Mouse (Mus musculus) heart, embryonic 10.5 days (tissue): ENCODE results near the gene Rrp1. TPM values are rescaled to one million over a fixed set of nuclear protein-coding genes. Genes with fewer than 3 reads are reported as not detected.

Experiments used
- DNase-seq: peaks from one replicate; pipeline ENCODE4 v3.0.0-alpha.2; 2017; ENCODE audit warnings: low spot score
- H3K27ac ChIP-seq: fragments of 300-500 bp; sonication (generic); 2 replicates; pipeline ENCODE4 v1.5.1; 2016; ENCODE audit warnings: mild to moderate bottlenecking
- H3K27me3 ChIP-seq: fragments of 300-500 bp; sonication (generic); 2 replicates; pipeline ENCODE4 v1.6.1; 2016; ENCODE audit warnings: mild to moderate bottlenecking; ENCODE audit not compliant: poor library complexity, insufficient read depth, severe bottlenecking
- H3K36me3 ChIP-seq: fragments of 300-500 bp; sonication (generic); 2 replicates; pipeline ENCODE4 v1.6.1; 2016; ENCODE audit warnings: mild to moderate bottlenecking, moderate library complexity
- H3K4me1 ChIP-seq: fragments of 300-500 bp; sonication (generic); 2 replicates; pipeline ENCODE4 v1.6.1; 2016; ENCODE audit warnings: mild to moderate bottlenecking
- H3K4me3 ChIP-seq: fragments of 300-500 bp; sonication (generic); 2 replicates; pipeline ENCODE4 v1.5.1; 2016; ENCODE audit warnings: mild to moderate bottlenecking, moderate library complexity
- H3K9me3 ChIP-seq: fragments of 300-500 bp; sonication (generic); 2 replicates; pipeline ENCODE4 v1.6.1; 2016; ENCODE audit warnings: mild to moderate bottlenecking, moderate library complexity
- WGBS: fragments of 180-500 bp; shearing (Covaris S2); methylation state at CpG from one replicate; pipeline ENCODE4 v1.1.7; 2016; 5-methylcytosine and 5-hydroxymethylcytosine counted together
- polyA plus RNA-seq: library from polyadenylated mRNA; unstranded; fragments of >200 nt; fragmentation: Nextera tagmentation; extraction: Ambion mirVana; gene quantifications from 2 replicates; pipeline ENCODE4 v1.2.1, GENCODE M21; 2016

Gene Rrp1
- 271 and 283 TPM in 2 replicates for polyA plus RNA-seq

DNA sequence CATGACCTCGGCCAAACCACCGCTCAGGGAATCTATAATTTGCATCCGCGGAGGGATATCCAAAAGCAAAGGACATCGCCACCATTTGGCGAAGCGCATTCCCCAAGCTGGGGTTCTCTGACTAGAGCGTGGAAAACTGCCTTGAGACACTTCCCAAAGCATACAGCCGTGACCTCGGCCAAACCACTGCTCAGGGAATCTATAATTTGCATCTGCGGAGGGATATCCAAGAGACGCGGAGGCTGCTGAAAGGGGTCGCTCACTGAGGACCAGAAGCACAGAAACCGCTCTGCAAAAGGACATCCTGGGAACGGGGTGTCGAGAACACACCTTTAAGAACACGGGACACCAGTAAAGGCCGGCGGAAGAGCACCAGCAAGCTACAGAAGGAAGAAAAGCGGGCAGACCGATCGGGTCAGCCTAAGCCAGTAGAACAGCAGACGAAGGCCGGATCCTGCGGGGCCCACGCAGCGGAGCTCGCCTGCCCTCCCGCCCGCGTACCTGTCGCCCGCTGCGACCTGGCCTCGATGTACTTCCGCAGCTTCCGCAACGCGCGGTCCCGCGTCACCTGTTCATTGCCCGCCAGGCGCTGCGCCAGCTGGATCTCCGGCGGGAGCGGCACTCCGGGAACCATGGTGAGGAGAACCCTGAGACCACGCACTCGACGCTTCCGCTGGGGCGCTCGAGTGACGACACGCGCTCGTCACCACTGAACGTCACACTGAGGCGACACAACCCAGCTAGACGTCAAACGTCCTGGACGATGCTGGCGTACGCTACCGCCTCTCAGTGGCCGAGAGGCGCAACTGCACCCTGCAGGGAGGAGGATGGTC lies at the start of gene Rrp1:
Gene Rrp1 (minus strand): TSS at position 725 of the 833 bp plus-strand sequence.
- Histone ChIP-seq H3K4me3 (peak within 1 kb of the TSS; percentile 81), H3K27me3 (no peaks in the 10 kb centered on the region), H3K9me3 (no peaks in the 10 kb centered on the region), H3K27ac (peak within 1 kb of the TSS; percentile 93), H3K4me1 (peaks cover 14% of the 10 kb centered on the region; the same call in 1 of the 2 replicates), H3K36me3 (peaks cover 37% of the 10 kb centered on the region)
- WGBS = under 1% methylated on average over 70 of the region's 70 CpGs
- peak; percentile 96 for DNase-seq

DNA sequence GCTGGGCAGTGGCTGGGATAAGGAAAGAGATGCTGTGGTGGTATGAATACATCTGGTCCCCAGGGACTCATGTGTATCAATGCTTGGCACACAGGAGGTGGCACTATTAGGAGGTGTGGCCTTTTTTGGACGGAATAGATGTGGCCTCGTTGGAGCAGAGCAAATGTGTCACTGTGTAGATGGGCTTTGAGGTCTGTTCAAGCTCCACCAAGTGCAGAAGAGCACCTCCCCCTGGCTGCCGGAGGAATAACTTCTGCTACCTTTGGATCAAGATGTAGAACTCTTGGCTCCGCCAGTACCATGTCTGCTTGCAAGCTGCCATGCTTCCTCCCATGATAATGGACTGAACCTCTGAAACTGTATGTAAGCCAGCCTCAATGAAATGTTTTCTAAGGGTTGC lies 48.9 kb upstream of the Rrp1 start:
- H3K27me3 ChIP-seq = peaks cover 18% of the 10 kb centered on the region
- 74% methylated on average over 4 of the region's 4 CpGs for WGBS
- no peak overlapping the region for H3K27ac ChIP-seq
- H3K36me3 ChIP-seq = no peaks in the 10 kb centered on the region
- no peak for DNase-seq
- H3K4me3 ChIP-seq = no peak overlapping the region
- peaks cover 43% of the 10 kb centered on the region for H3K4me1 ChIP-seq
- no peaks in the 10 kb centered on the region for H3K9me3 ChIP-seq

DNA sequence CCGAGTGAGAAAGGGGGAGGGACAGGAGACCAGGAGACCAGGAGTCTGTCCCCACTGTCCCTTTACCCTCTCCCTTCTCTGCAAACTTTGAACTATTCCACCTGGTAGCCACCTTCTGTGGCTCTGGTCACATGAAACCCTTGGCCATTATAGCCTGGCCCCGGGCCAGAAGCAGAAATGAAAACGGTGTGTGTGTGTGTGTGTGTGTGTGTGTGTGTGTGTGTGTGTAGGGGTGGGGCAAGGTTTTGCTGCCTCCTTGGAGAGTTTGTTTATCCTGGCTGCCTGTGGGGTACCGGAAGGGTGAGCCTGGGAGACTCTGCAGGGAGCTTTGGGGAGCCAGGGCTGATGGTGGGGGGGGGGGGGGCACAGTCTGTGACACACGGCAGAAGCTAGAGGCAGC lies 47.6 kb upstream of the Rrp1 start:
- WGBS = 34% methylated on average over 5 of the region's 5 CpGs
- no peaks in the 10 kb centered on the region for H3K9me3 ChIP-seq
- H3K27me3 ChIP-seq = peaks cover 18% of the 10 kb centered on the region
- DNase-seq = no peak
- no peaks in the 10 kb centered on the region for H3K36me3 ChIP-seq
- no peak overlapping the region for H3K4me3 ChIP-seq
- H3K27ac ChIP-seq = no peak overlapping the region
- H3K4me1 ChIP-seq = peaks cover 43% of the 10 kb centered on the region

DNA sequence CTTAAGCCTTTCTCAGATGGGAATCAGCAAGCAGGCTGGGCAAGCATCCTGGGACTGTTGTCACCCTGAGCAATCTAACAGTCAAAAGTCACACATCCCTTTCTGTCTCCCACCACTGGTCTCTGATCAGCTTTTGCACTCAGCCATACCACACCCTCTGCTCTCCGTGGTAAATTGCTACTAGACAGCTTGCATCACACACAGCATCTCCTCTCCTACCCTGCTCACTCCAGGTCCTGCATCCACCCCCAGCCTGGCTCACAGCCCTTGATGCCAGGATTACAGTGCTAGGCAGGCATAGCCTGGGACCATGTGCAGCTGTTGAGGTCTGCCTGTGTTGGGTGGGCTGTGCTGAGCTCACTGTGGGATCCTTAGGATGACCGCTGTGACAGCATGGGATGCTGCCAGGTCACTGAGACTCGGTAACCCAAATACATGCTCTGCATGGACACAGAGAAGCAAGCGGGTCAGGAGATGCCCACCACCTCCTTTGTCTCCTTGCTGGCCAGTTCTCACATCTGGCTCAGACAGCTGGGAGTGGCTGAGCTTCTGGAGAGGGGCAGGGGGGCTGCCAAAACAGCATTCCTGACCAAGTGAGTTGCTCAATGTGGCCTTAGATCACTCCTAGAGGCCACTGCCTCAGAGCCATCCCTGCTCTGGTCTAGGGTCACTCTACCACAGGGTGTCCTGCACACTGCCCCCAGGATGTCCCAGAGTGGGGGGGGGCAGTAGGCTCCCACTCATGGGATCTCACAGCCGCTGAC lies 45.7 kb upstream of the Rrp1 start:
- Histone ChIP-seq H3K27me3 (peaks cover 14% of the 10 kb centered on the region), H3K9me3 (no peaks in the 10 kb centered on the region), H3K27ac (peak overlapping the region; percentile 7; the same call in 1 of the 2 replicates), H3K4me1 (peaks cover 30% of the 10 kb centered on the region), H3K36me3 (no peaks in the 10 kb centered on the region), H3K4me3 (no peak overlapping the region)
- no peak for DNase-seq
- WGBS = 64% methylated on average over 5 of the region's 5 CpGs

DNA sequence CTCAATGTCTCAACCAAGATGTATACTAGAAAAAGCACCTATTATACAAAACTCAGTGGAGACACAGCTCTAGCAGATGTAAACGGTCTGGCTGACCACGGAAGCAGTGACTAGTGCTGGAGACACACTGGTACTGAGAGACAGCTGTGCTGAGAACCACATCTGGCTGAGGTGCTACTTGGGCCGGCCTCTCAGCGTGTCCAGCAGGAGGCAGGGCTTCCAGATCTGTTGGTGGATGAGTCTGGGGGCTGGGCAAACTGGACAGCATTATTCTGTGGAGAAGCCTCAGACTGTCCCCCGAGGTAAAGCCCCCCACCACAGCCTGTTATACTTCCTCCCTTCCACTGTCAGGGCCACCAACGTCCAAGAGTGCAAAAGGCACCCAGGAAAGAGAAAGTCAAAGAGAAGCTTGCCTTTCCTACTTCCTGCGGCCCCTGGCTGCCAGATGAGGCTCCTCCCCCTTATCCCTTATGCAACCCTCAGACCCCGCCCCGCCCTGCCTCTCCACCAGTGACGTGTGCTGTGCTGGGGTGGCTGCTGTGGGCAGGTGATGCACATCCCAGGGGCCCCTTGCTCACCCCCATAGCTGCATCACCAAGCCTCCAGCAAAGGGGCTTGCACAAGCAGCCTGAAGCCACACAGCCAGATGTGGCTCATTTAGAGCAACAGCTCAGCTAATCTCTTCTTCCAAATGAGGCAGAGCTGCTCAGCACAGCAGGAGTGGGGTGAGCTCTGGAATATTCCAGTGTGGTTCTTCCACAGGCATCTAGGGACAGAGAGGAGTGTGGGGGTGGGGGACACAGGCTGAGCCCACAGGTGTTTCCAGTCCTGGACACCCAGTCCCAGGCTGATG lies 44.9 kb upstream of the Rrp1 start:
- WGBS = 33% methylated on average over 10 of the region's 10 CpGs
- no peaks in the 10 kb centered on the region for H3K9me3 ChIP-seq
- H3K4me3 ChIP-seq = no peak overlapping the region
- H3K4me1 ChIP-seq = peaks cover 30% of the 10 kb centered on the region
- H3K27ac ChIP-seq = peak overlapping the region; percentile 7; the same call in 1 of the 2 replicates
- peaks cover 6% of the 10 kb centered on the region; the same call in 1 of the 2 replicates for H3K27me3 ChIP-seq
- no peak for DNase-seq
- no peaks in the 10 kb centered on the region for H3K36me3 ChIP-seq

DNA sequence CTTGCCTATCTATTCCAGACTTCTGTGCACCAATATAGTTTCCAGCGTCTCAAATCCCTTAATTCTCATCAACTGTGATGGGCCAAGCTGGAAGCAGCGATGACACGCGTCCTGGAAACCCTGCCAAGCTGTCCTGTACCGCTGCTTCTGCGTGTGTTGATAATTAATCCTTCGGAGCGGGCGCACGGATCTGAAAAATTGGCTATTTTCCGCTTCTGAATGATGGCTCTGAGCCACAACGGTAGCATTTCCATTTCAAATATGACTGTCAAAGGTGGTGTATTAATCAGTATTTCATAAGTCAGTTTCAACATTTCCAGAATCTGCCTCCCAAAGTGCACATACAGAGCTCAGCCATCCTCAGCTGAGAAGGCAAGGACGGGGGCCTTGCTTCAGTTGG lies 43.9 kb upstream of the Rrp1 start:
- no peak overlapping the region for H3K4me3 ChIP-seq
- DNase-seq = no peak
- peaks cover 33% of the 10 kb centered on the region for H3K4me1 ChIP-seq
- no peak overlapping the region for H3K27ac ChIP-seq
- H3K27me3 ChIP-seq = no peaks in the 10 kb centered on the region
- 91% methylated on average over 13 of the region's 13 CpGs for WGBS
- no peaks in the 10 kb centered on the region for H3K36me3 ChIP-seq
- H3K9me3 ChIP-seq = no peaks in the 10 kb centered on the region

DNA sequence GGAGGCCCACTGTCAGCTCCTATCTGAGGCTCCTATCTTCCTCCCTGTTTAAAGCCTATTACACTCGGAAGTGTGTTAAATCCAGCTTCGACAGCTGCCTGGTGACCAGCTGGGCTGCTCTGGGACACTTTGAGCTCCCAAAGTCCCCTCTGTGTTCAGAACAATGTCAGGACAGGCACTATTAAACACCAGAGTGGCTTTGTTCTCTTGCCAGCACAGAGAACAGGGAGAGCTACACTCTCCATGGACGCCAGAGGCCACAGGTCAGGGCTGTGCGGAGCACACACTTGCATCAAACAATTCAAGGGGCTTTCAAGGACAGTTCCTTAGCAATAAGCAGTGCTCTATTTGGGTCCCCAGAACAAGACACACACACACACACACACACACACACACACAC lies 39.8 kb upstream of the Rrp1 start:
- Histone ChIP-seq H3K36me3 (peaks cover 22% of the 10 kb centered on the region; the same call in 1 of the 2 replicates), H3K27me3 (no peaks in the 10 kb centered on the region), H3K27ac (no peak overlapping the region), H3K4me1 (peaks cover 14% of the 10 kb centered on the region), H3K9me3 (no peaks in the 10 kb centered on the region), H3K4me3 (no peak overlapping the region)
- WGBS = 56% methylated on average over 4 of the region's 4 CpGs
- no peak for DNase-seq

DNA sequence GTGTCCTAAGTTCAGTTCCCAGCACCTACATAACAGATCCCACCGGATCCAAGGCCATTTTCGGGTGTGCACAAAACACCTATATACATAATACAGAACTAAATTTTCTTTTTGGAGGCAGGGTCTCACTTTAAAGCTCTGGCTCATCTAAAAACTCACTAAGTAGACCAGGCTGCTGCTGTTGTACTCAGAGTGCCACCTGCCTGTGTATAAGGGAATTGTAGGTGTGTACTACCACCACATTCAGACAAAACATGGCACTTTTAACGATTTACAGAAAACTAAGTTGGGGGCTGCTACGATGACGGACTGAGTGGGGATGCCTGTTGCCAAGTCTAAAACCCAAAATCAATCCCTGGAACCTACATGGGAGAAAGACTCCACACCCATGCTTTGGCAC lies 37.9 kb upstream of the Rrp1 start:
- H3K36me3 ChIP-seq = peaks cover 35% of the 10 kb centered on the region
- H3K9me3 ChIP-seq = no peaks in the 10 kb centered on the region
- DNase-seq = no peak
- WGBS = 88% methylated on average over 5 of the region's 5 CpGs
- H3K27ac ChIP-seq = no peak overlapping the region
- H3K27me3 ChIP-seq = no peaks in the 10 kb centered on the region
- H3K4me3 ChIP-seq = no peak overlapping the region
- H3K4me1 ChIP-seq = peaks cover 9% of the 10 kb centered on the region; the same call in 1 of the 2 replicates

DNA sequence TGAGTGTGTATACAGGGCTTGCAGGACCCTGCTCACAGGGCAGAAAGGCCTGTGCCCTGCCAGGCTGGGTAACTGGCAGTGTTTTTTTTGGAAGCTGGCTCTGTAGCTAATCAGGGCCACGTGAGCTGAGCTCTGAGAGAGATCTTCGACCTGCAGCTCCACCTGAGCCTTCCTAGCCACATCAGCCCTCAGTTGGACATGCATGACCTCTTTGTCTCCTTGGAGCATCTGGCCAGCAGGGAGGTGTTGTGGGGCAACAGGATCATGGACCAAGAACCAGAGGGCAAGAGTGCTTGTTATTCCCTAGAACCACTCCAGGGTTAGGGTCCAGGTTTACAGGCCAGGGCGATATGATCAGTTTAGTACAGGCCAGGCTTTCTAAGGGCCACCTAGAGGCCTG lies 34.6 kb upstream of the Rrp1 start:
- no peaks in the 10 kb centered on the region for H3K9me3 ChIP-seq
- no peaks in the 10 kb centered on the region for H3K27me3 ChIP-seq
- 84% methylated on average over 3 of the region's 3 CpGs for WGBS
- H3K4me3 ChIP-seq = no peak overlapping the region
- DNase-seq = no peak
- peaks cover 47% of the 10 kb centered on the region for H3K36me3 ChIP-seq
- peaks cover under 1% of the 10 kb centered on the region; the same call in 1 of the 2 replicates for H3K4me1 ChIP-seq
- no peak overlapping the region for H3K27ac ChIP-seq

DNA sequence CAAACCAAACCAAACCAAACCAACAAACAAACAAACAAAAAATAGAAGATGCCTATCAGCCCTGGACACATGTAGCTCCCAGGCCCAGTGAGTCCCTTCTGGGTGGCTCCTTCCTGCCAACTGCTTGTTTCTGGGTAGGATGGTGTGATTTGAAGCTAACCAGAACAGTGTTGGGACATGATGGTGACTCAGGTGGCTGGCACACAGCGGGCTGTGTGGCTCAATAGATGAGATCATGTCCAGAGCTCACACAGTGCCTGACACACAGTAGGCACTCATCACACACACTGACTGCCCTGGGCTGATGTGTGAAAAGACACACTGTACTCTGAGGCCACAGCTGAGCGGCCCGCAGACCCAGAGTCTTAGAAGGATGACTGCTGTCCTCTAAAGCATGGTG lies 33.4 kb upstream of the Rrp1 start:
- H3K4me1 ChIP-seq = no peaks in the 10 kb centered on the region
- no peak for DNase-seq
- peaks cover 47% of the 10 kb centered on the region for H3K36me3 ChIP-seq
- no peak overlapping the region for H3K27ac ChIP-seq
- H3K9me3 ChIP-seq = no peaks in the 10 kb centered on the region
- H3K27me3 ChIP-seq = no peaks in the 10 kb centered on the region
- H3K4me3 ChIP-seq = no peak overlapping the region
- 91% methylated on average over 3 of the region's 3 CpGs for WGBS

DNA sequence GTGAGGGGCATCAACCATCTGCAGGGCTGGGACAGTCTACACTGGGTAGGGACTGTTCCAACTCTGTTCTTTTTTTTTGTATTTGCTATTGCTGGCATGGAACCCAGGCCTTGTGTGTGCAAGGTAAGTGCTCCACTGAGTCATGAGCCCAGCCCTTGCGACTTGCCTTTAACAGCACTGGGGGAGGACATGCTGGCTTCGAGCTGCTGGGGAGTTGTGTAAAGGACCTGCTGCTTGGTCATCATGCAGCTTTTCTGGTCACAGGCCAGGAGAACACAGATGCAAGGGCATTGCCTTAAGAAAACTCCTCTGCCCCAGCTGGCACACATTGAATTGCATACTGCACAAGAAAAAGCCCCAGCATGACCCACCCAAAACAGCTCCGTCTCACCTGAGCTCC lies 29.4 kb upstream of the Rrp1 start:
- Histone ChIP-seq H3K36me3 (peaks cover 27% of the 10 kb centered on the region), H3K27ac (no peak overlapping the region), H3K4me3 (no peak overlapping the region), H3K27me3 (no peaks in the 10 kb centered on the region), H3K9me3 (no peaks in the 10 kb centered on the region), H3K4me1 (no peaks in the 10 kb centered on the region)
- WGBS = 94% methylated on average over 3 of the region's 3 CpGs
- DNase-seq = no peak

DNA sequence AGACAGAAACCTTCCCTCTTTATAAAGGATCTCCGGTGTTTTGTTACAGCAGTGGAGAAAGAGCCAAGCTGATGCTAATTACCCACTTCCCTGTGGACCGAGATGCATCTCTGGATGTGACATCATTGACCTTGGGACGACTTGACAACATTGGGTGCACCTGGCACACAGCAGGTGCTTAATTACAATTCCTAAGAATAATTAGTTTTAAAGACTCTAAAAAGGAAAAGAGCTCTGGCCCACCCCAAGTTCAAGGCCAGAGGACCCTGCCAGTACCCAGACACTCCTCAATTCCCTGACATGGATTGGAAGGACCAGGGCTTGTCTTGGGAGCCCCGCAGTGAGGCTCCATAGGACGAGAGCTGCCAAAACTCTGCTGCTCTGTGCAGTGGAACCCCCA lies 28.8 kb upstream of the Rrp1 start:
- no peak overlapping the region for H3K4me3 ChIP-seq
- WGBS = 85% methylated on average over 5 of the region's 5 CpGs
- H3K4me1 ChIP-seq = no peaks in the 10 kb centered on the region
- H3K9me3 ChIP-seq = no peaks in the 10 kb centered on the region
- DNase-seq = no peak
- no peak overlapping the region for H3K27ac ChIP-seq
- peaks cover 20% of the 10 kb centered on the region for H3K36me3 ChIP-seq
- no peaks in the 10 kb centered on the region for H3K27me3 ChIP-seq
